Comparison of ENCODE assay signal across 8 mouse cellular contexts in the genomic region with DNA sequence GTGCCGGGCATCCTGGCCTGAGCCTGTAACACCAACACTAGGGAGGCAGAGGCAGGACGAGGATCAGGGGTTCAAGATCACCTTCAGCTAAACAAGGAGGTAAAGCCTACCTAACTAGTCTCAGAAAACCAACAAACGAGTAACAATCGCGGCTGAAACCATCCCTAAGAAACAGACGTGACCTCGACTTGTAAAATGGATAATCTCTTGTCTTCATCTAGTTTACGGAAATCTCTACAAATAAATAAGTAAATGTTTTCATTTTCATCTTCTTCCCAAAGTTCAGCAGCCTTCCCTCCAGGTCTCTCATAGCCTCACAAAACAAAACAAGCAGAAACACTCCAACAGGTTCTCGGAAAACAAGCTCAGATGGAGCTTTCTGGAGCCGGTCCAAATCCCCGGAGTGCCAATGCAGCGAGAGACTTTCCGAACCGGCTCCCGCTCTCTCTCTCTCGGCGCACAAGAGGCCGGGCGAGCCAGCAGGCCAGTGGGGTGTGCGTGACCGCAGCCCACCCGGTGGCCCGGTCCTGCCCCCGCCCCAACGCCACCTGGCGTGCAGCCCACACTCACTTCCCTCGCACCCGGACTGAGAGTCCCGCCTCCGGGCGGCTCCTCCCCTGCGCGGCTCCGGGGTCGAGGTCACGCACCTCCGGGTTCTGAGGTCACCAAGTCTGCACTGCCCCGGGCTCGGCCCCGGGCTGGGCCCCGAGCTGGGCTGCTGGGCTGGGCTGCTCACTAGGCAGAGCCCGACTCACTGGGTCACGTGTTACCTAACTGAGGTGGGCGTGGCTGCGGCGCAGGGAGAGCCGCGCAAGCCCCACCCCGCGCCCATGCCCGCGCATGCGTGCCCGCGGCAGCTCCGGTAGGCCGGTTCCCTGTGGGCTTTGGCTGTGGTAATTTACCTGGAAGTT. TPM values are rescaled to one million over a fixed set of nuclear protein-coding genes. Genes with fewer than 3 reads are reported as not detected.
DNase-seq lines count a peak whose midpoint lies in the region; ATAC-seq lines count a peak whose summit lies in the region.

Gene Wdsub1 (minus strand): TSS at position 761 of the 911 bp plus-strand sequence.

- DNase-seq in adipocyte (ENCODE audit: low spot score) = peak; percentile 95
- DNase-seq in embryo, embryonic 10 days (ENCODE audit: low spot score) = peak; percentile 97
- DNase-seq in gastrocnemius, postnatal 14 days = peak; percentile 95
- DNase-seq in left cerebral cortex, postnatal 10 days (ENCODE audit: extremely low spot score in 1 of 2, low spot score in 2 of 2) = peak; percentile 83 to 97
- peak; percentile 91 for DNase-seq in right cerebral cortex, postnatal 25 days
- DNase-seq in urinary bladder, postnatal 4 days (ENCODE audit: low spot score in 2 of 2) = peak; percentile 89 to 94

- intact Hi-C loops in gastrocnemius, postnatal 14 days (cut with DNase I; ENCODE audit: low total_unique reads) = no loop called here
- intact Hi-C loops in left cerebral cortex, postnatal 10 days (cut with DNase I) = no loop called here

- ATAC-seq in inflammation-experienced regulatory T-cells, adult 6 months = peak; percentile 95
- peak; percentile 70 for ATAC-seq in megakaryocyte-erythroid progenitor cell, adult 5-6 weeks (replicated peaks; ENCODE audit: low FRiP score, low TSS enrichment, poor library complexity, severe bottlenecking)

RNA-seq across cellular contexts. Expression of gene Wdsub1, which starts in this region (rescaled TPM):
- 10 to 100 TPM; 15.5 to 17.7 TPM for total RNA-seq in gastrocnemius, postnatal 14 days (2021)
- 1 to 10 TPM; 4.7 to 6.4 (median 6.3) TPM for polyA plus RNA-seq in inflammation-experienced regulatory T-cells, adult 6 months (2017; shearing (Covaris generic))
- 10 to 100 TPM; 12.3 to 12.8 TPM for total RNA-seq in left cerebral cortex, postnatal 10 days (2021)
- total RNA-seq in megakaryocyte-erythroid progenitor cell, adult 5-6 weeks (2014; fragmentation: Nextera tagmentation) = 21.0 and 68.0 TPM in 2 replicates
- 42.3 and 48.3 TPM in 2 replicates for total RNA-seq in megakaryocyte-erythroid progenitor cell, adult 5-6 weeks (2017)

Comparison
In these comparisons a context has a peak if more than half of its experiments do, and no peak if none do; other contexts are left out.
1. Peak in every context shown above with its lines: DNase-seq and ATAC-seq.